Mouse (Mus musculus): ENCODE data around the gene Spock1. TPM values are rescaled to one million over a fixed set of nuclear protein-coding genes. Genes with fewer than 3 reads are reported as not detected.

Gene Spock1
- total RNA-seq (2012; rRNA removed): not detected in 2 replicates
- not detected in 2 replicates for total RNA-seq (2014; rRNA removed)
- polyA plus RNA-seq (2012; ENCODE audit: insufficient read length, low read depth): not detected in 2 replicates

DNA sequence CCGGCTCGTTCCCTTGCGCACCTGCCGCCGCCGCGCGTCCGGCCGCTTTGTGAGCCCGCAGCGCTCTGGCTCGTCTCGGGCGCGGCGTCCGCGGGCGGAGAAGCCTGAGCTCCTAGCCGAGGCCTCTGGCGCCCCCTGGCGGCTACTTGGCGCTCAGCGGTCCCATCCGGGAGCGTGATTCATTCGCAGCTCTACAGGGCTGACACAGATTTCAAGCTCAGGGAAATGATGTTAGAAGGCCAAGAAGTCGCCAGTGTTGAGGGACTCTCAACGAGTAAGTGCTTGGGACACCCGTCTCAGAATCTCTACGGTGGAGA lies at the start of gene Spock1:
TSS of gene Spock1 (minus strand) at position 67 of the 317 bp plus-strand sequence.
- no peaks in the 10 kb centered on the region for H3K4me1 ChIP-seq (ENCODE audit: control insufficient read depth in 1 of 2, insufficient read depth in 2 of 2)
- no peaks in the 10 kb centered on the region for H3K79me2 ChIP-seq (replicated peaks; ENCODE audit: control insufficient read depth, extremely low read depth, insufficient read depth, poor library complexity, severe bottlenecking)
- dilution Hi-C loops (cut with MboI; ENCODE audit: extremely low pct_ligation_motif_present, extremely low pct_unique_long_range_greater_than_20kb, low sequenced_read_pairs): no loop called here
- TF ChIP-seq RAD21 (IDR thresholded peaks at IDR 0.05; ENCODE audit: low read depth, low read length) (no peak), ZKSCAN1 (IDR thresholded peaks at IDR 0.05; ENCODE audit: borderline replicate concordance, low read depth, low read length) (no peak), USF1 (IDR thresholded peaks at IDR 0.05; ENCODE audit: low read depth, low read length) (no peak), KAT2A (IDR thresholded peaks at IDR 0.05; ENCODE audit: insufficient replicate concordance, low read length) (no peak), ZC3H11A (IDR thresholded peaks at IDR 0.05; ENCODE audit: low read depth, low read length) (no peak)
- H3K9me3 ChIP-seq (replicated peaks; ENCODE audit: low read length): peaks cover 85% of the 10 kb centered on the region
- no peak within 1 kb of the TSS for H3K4me2 ChIP-seq (ENCODE audit: insufficient read depth, low read depth, poor library complexity, severe bottlenecking)
- no peak within 1 kb of the TSS for H3K9ac ChIP-seq (ENCODE audit: insufficient read depth, low read depth)
- in situ Hi-C loops (cut with MboI; ENCODE audit: low pct_ligation_motif_present, low pct_unique_long_range_greater_than_20kb, low sequenced_read_pairs): no loop called here
- no peak within 1 kb of the TSS for H3K27ac ChIP-seq (ENCODE audit: insufficient read depth, low read depth)
- no peak within 1 kb of the TSS for H3K4me3 ChIP-seq (replicated peaks in 1 of 3; ENCODE audit: low read depth in 2 of 3, low read length in 2 of 3, poor library complexity in 1 of 3)
- DNase-seq (ENCODE audit: extremely low read depth): no peak
- no peaks in the 10 kb centered on the region for H3K27me3 ChIP-seq (replicated peaks)
- no peaks in the 10 kb centered on the region for H3K36me3 ChIP-seq (replicated peaks in 1 of 2; ENCODE audit: control insufficient read depth in 1 of 2, insufficient read depth in 1 of 2, low read length in 1 of 2)

DNA sequence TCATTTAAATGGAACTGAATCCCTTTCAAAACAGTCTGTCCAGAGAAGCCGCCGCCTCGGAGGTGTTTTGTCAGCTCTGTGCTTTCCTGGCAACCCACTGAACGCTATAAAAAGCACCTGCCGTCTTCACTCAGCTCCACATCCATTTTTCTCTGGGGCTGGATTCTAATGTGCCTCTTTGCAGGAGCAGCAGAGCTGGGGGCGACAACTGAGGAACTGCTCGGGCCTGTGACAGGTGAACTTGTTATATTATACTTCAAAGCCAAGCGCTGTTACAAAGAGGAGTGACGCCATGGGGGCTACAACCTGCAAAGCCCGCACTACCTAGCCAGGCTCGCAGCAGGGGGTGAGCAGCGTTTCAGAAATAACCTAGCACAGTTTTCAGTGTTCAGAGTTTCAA lies 42.0 kb upstream of the Spock1 start:
- Histone ChIP-seq H3K4me2 (ENCODE audit: insufficient read depth, low read depth, poor library complexity, severe bottlenecking) (no peak overlapping the region), H3K27ac (ENCODE audit: insufficient read depth, low read depth) (no peak overlapping the region)

DNA sequence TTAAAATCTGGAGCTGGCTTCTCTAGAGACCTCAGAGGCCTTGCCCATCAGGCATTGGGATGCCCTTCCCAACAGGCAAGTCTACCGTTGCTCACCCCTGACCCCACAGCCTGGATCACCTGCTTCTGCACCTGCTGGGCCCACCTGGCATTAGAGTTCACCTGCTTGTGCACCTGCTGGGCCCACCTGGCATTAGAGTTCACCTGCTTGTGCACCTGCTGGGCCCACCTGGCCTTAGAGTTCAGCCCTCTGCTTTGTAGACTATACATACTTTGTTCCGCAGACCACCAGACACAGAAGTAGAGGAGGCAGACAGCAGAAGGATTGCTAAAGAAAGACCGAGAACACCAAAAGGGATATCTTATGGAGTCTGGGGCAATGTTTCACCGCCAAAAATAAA lies 41.4 kb upstream of the Spock1 start:
- dilution Hi-C loops (cut with MboI; ENCODE audit: extremely low pct_ligation_motif_present, extremely low pct_unique_long_range_greater_than_20kb, low sequenced_read_pairs) (no loop called here), in situ Hi-C loops (cut with MboI; ENCODE audit: low pct_ligation_motif_present, low pct_unique_long_range_greater_than_20kb, low sequenced_read_pairs) (no loop called here)
- Histone ChIP-seq H3K4me1 (ENCODE audit: control insufficient read depth in 1 of 2, insufficient read depth in 2 of 2) (no peaks in the 10 kb centered on the region), H3K4me3 (replicated peaks in 1 of 3; ENCODE audit: low read depth in 2 of 3, low read length in 2 of 3, poor library complexity in 1 of 3) (no peak overlapping the region), H3K27ac (ENCODE audit: insufficient read depth, low read depth) (no peak overlapping the region), H3K79me2 (replicated peaks; ENCODE audit: control insufficient read depth, extremely low read depth, insufficient read depth, poor library complexity, severe bottlenecking) (no peaks in the 10 kb centered on the region), H3K9ac (ENCODE audit: insufficient read depth, low read depth) (no peak overlapping the region), H3K4me2 (ENCODE audit: insufficient read depth, low read depth, poor library complexity, severe bottlenecking) (no peak overlapping the region), H3K9me3 (replicated peaks; ENCODE audit: low read length) (peaks cover 88% of the 10 kb centered on the region), H3K27me3 (replicated peaks) (no peaks in the 10 kb centered on the region), H3K36me3 (replicated peaks in 1 of 2; ENCODE audit: control insufficient read depth in 1 of 2, insufficient read depth in 1 of 2, low read length in 1 of 2) (no peaks in the 10 kb centered on the region)
- no peak for DNase-seq (ENCODE audit: extremely low read depth)
- TF ChIP-seq RCOR1 (conservative IDR thresholded peaks at IDR 0.05; ENCODE audit: low read depth, low read length) (no peak), PAX5 (IDR thresholded peaks at IDR 0.05; ENCODE audit: low read length) (no peak), SIN3A (IDR thresholded peaks at IDR 0.05; ENCODE audit: low read length) (no peak), JUND (conservative IDR thresholded peaks at IDR 0.05; ENCODE audit: low read depth, low read length) (no peak), GABPA (IDR thresholded peaks at IDR 0.05; ENCODE audit: insufficient replicate concordance, low read depth, low read length) (no peak), ETS1 (conservative IDR thresholded peaks at IDR 0.05; ENCODE audit: low read depth, low read length) (no peak), EP300 (IDR thresholded peaks at IDR 0.05; ENCODE audit: low read length) (no peak), TBP (conservative IDR thresholded peaks at IDR 0.05; ENCODE audit: low read depth, low read length) (no peak), ZNF384 (IDR thresholded peaks at IDR 0.05; ENCODE audit: low read depth, low read length) (no peak), E2F4 (IDR thresholded peaks at IDR 0.05; ENCODE audit: insufficient replicate concordance, low read depth, low read length) (no peak), NELFE (IDR thresholded peaks at IDR 0.05; ENCODE audit: low read depth, low read length) (no peak), MEF2A (IDR thresholded peaks at IDR 0.05; ENCODE audit: borderline replicate concordance, low read depth, low read length) (no peak), CHD1 (IDR thresholded peaks at IDR 0.05; ENCODE audit: low read depth, low read length) (no peak), POLR2AphosphoS2 (IDR thresholded peaks at IDR 0.05; ENCODE audit: low read depth, low read length) (no peak)

More for the DNA sequence above, 42.0 kb upstream of the Spock1 start:
- Histone ChIP-seq H3K4me1 (ENCODE audit: control insufficient read depth in 1 of 2, insufficient read depth in 2 of 2) (no peaks in the 10 kb centered on the region), H3K4me3 (replicated peaks in 1 of 3; ENCODE audit: low read depth in 2 of 3, low read length in 2 of 3, poor library complexity in 1 of 3) (no peak overlapping the region), H3K27me3 (replicated peaks) (no peaks in the 10 kb centered on the region), H3K79me2 (replicated peaks; ENCODE audit: control insufficient read depth, extremely low read depth, insufficient read depth, poor library complexity, severe bottlenecking) (no peaks in the 10 kb centered on the region), H3K36me3 (replicated peaks in 1 of 2; ENCODE audit: control insufficient read depth in 1 of 2, insufficient read depth in 1 of 2, low read length in 1 of 2) (no peaks in the 10 kb centered on the region), H3K9me3 (replicated peaks; ENCODE audit: low read length) (peaks cover 86% of the 10 kb centered on the region), H3K9ac (ENCODE audit: insufficient read depth, low read depth) (no peak overlapping the region)
- in situ Hi-C loops (cut with MboI; ENCODE audit: low pct_ligation_motif_present, low pct_unique_long_range_greater_than_20kb, low sequenced_read_pairs): no loop called here
- DNase-seq (ENCODE audit: extremely low read depth): no peak
- TF ChIP-seq SIN3A (IDR thresholded peaks at IDR 0.05; ENCODE audit: low read length) (no peak), BHLHE40 (IDR thresholded peaks at IDR 0.05; ENCODE audit: low read depth, low read length) (no peak), CHD2 (IDR thresholded peaks at IDR 0.05; ENCODE audit: low read length) (no peak), HCFC1 (IDR thresholded peaks at IDR 0.05; ENCODE audit: low read depth, low read length) (no peak), ETS1 (conservative IDR thresholded peaks at IDR 0.05; ENCODE audit: low read depth, low read length) (no peak), USF1 (IDR thresholded peaks at IDR 0.05; ENCODE audit: low read depth, low read length) (no peak), RAD21 (IDR thresholded peaks at IDR 0.05; ENCODE audit: low read depth, low read length) (no peak), NRF1 (IDR thresholded peaks at IDR 0.05; ENCODE audit: low read depth, low read length) (no peak), POLR2AphosphoS2 (IDR thresholded peaks at IDR 0.05; ENCODE audit: low read depth, low read length) (no peak)
- dilution Hi-C loops (cut with MboI; ENCODE audit: extremely low pct_ligation_motif_present, extremely low pct_unique_long_range_greater_than_20kb, low sequenced_read_pairs): no loop called here
